Mouse (Mus musculus): ENCODE data around the gene Clip4.

- TF ChIP-seq CTCF (IDR thresholded peaks at IDR 0.05; ENCODE audit: borderline replicate concordance, extremely low read depth, insufficient read depth, insufficient read length) (no peak), POLR2A (IDR thresholded peaks at IDR 0.05; ENCODE audit: borderline replicate concordance, extremely low read depth, insufficient read depth, insufficient read length, poor library complexity, severe bottlenecking) (no peak)
Observed at GRCm38 (mm10) chr17:71871981-71872380, 103.7 kb downstream of the Clip4 start.
